Mouse (Mus musculus) thymus, adult 2 months (tissue): ENCODE measurements around the gene Rb1. TPM values are rescaled to one million over a fixed set of nuclear protein-coding genes. Genes with fewer than 3 reads are reported as not detected.
A peak's percentile ranks its signal among the peaks of the same experiment; 100 is the strongest.

Experiments used
- DNase-seq: peaks from one replicate; pipeline ENCODE4 v3.0.0; 2021
- H3K27ac ChIP-seq: fragments of 200-500 bp; 2 replicates; pipeline ENCODE4 v1.5.1; 2012; ENCODE audit warnings: low read length, control low read depth; ENCODE audit not compliant: control insufficient read depth, insufficient read depth
- H3K27me3 ChIP-seq: fragments of 200-500 bp; 2 replicates; pipeline ENCODE4 v1.6.1; 2012; ENCODE audit warnings: mild to moderate bottlenecking, low read length, moderate library complexity, mixed read lengths; ENCODE audit not compliant: control insufficient read depth, insufficient read depth
- H3K36me3 ChIP-seq: fragments of 200-500 bp; 2 replicates; pipeline ENCODE4 v1.6.1; 2012; ENCODE audit warnings: mild to moderate bottlenecking, low read length, moderate library complexity; ENCODE audit not compliant: control insufficient read depth, insufficient read depth
- H3K4me1 ChIP-seq: fragments of 200-500 bp; replicated peaks from 2 replicates; pipeline ENCODE4 v1.6.1; 2012; ENCODE audit warnings: low read length; ENCODE audit not compliant: control insufficient read depth, insufficient read depth
- H3K4me3 ChIP-seq: fragments of 200-500 bp; 2 replicates; pipeline ENCODE4 v1.5.1; 2012; ENCODE audit warnings: mild to moderate bottlenecking, low read length, control low read depth, moderate library complexity; ENCODE audit not compliant: control insufficient read depth, insufficient read depth
- CTCF ChIP-seq: fragments of 200-500 bp; IDR thresholded peaks from 2 replicates; pipeline ENCODE4 v1.5.1; 2012; ENCODE audit warnings: mild to moderate bottlenecking, control low read depth, low read length, moderate library complexity, borderline replicate concordance; ENCODE audit not compliant: control insufficient read depth, poor library complexity, insufficient read depth; ENCODE audit errors: extremely low read depth
- POLR2A ChIP-seq: fragments of 200-500 bp; IDR thresholded peaks from 2 replicates; pipeline ENCODE4 v1.6.1; 2012; ENCODE audit warnings: mild to moderate bottlenecking, low read length, control low read depth, moderate library complexity; ENCODE audit not compliant: control insufficient read depth, poor library complexity, insufficient read depth; ENCODE audit errors: extremely low read depth
- WGBS: fragments of 180-500 bp; shearing (Covaris S2); methylation state at CpG from one replicate; pipeline ENCODE4 v1.1.7; 2018; 5-methylcytosine and 5-hydroxymethylcytosine counted together
- polyA plus RNA-seq: library from polyadenylated mRNA; depleted of rRNA; stranded (reverse); fragments of >200 nt; gene quantifications from 2 replicates; pipeline ENCODE4 v1.2.3, GENCODE M21; 2012; rRNA removed

Gene Rb1
- 16.2 and 17.1 TPM in 2 replicates for polyA plus RNA-seq

DNA sequence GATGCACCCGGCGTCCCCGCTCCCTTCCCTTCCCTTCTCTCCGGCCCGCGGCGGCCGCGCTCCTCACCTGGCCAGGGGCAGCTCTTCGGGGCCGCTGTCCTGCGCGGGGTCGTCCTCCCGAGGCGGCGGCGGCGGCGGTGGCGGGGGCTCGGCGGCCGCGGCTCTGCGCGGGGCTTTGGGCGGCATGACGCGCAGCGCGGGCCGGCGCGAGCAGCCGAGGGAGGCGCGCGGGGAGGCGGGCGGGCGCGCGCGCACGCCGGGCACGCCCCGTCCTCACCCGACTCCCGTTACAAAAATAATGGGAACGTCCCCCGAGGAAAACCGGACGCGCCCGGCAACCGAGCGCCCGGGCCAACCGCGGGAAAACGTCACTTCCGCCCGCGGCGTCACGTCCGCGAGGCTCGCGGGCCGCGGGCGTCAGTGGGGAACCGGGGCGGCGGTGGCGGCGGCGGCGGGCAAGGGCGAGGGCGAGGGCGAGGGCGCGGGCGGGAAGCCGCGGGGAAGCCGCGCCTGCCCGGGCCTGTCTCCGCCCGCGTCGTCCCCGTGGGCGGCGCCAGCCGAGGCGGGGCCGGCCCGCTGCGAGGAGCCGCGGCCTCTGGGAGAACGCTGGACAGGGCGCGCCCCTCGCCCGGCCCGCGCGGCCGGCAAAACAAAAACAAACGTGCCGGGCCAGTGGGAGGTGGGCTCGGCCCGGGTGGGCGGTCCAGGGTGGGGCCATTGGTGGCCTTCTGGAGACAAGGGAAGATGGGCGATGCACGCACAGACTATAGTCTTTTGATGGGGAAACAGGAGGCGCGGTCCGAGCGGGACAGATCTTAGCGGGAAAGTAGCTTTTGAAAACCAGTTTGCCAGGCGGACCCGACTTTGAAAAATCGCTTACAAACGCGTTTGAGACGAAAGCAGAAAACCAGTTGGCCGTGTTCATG is at the start of gene Rb1:
Gene Rb1, minus strand, starts transcription at position 367 of the 926 bp plus-strand sequence.
- Histone ChIP-seq H3K36me3 (0 out of 2 replicates have a peak, but pooled peaks cover 3% of the 10 kb centered on the region), H3K27me3 (no peaks in the 10 kb centered on the region), H3K27ac (peak within 1 kb of the TSS; percentile 53), H3K4me1 (no peaks in the 10 kb centered on the region; the same call in 1 of the 2 replicates), H3K4me3 (peak within 1 kb of the TSS; percentile 70)
- peak; percentile 80 for DNase-seq
- TF ChIP-seq POLR2A (peak; percentile 58), CTCF (no peak)
- WGBS = 4% methylated on average over 119 of the region's 135 CpGs

DNA sequence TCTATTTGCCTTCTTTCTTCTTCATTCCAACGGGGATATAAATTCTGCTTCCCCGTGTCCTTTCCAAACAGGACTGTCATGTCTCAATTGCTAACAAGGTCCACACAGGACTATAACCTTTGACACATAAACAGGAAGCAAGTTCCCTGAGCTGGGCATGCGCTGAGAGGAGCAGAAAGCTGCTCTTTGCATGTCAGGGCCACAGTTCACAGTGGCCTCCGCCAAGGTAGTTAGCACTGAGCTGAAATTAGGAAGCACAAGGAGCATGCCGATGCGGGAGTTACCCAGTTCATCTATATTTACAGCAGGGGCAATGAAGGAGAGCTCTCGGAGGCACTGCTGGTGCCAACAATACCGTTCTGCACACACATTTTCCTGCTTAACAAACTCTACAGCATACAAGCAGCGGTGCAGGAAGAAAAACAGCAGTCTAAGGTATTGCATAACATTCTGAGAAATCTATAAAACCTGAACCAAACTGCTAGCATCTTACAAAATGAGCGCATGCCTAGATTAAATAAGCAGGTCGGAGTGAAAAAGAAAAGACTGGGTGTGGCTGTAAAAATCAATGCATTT is 48.8 kb upstream of the Rb1 start:
- TF ChIP-seq POLR2A (no peak), CTCF (no peak)
- 89% methylated on average over 11 of the region's 11 CpGs for WGBS
- Histone ChIP-seq H3K4me1 (no peaks in the 10 kb centered on the region), H3K4me3 (no peak overlapping the region), H3K27ac (no peak overlapping the region), H3K27me3 (no peaks in the 10 kb centered on the region), H3K36me3 (peaks cover 63% of the 10 kb centered on the region)
- DNase-seq = no peak

DNA sequence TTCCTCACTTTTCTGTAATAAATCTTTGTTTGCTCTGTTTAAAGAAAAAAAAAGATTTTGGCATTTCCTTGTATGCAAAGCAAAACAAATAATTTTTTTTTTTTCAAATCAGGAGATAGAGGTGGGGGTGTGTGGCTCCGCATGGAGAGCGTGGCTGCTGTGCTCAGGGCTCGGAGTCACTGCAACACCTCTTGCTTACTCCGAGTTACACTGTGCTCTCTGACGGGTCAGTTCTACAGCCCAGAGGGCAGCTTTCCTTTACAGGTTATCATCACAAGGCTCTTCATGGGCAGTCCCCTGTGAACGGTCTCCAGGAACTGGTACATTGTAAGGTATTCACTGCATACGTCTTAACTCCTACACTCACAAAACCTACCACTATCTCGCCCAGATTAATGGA is 48.0 kb upstream of the Rb1 start:
- TF ChIP-seq CTCF = no peak
- no peak for TF ChIP-seq POLR2A
- Histone ChIP-seq H3K4me1 (no peaks in the 10 kb centered on the region), H3K4me3 (no peak overlapping the region), H3K36me3 (peaks cover 55% of the 10 kb centered on the region), H3K27me3 (no peaks in the 10 kb centered on the region), H3K27ac (no peak overlapping the region)
- WGBS = 94% methylated on average over 8 of the region's 8 CpGs
- no peak for DNase-seq

DNA sequence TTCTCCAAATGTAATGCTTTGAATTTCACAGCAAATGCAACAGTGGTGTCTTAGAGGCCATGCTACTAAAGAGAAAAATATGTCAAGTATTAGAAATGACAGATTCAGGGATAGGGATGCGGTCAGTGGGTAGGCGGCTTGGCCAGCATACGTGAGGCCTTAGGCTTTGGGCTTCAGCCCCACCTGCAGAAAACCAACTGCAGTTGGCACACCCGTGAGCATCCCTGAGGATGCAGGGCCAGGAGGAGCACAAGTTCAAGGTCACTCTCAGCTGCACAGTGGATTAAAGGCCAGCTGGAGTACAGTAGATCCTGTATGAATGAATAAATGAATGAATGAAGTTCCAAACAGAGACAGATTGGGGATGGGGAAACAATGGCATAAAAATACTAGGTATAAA is 47.4 kb upstream of the Rb1 start:
- no peak overlapping the region for H3K4me3 ChIP-seq
- H3K4me1 ChIP-seq = no peaks in the 10 kb centered on the region
- no peak overlapping the region for H3K27ac ChIP-seq
- H3K36me3 ChIP-seq = peaks cover 54% of the 10 kb centered on the region
- no peaks in the 10 kb centered on the region for H3K27me3 ChIP-seq
- 98% methylated on average over 4 of the region's 4 CpGs for WGBS
- no peak for DNase-seq
- TF ChIP-seq POLR2A = no peak
- TF ChIP-seq CTCF = no peak

DNA sequence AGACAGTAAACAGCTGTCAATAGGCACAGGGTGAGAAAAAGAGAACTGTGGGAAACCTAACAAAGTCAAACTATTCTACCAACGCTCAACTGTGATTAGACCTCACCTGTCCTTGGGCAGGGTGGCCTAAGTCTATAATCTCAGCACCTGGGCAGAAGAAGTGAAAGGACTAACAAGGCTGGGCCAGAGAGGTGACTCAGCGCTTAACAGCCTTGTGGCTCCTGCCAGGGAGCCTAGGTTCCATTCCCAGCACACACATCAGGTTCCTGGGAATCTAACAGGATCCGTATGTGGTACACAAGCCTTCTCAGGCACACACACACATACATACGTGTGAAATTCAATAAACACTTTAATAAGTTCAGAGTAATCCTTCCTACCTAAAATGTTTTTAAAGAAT is 46.0 kb upstream of the Rb1 start:
- Histone ChIP-seq H3K27ac (no peak overlapping the region), H3K4me3 (no peak overlapping the region), H3K4me1 (no peaks in the 10 kb centered on the region), H3K36me3 (peaks cover 67% of the 10 kb centered on the region), H3K27me3 (no peaks in the 10 kb centered on the region)
- WGBS = 93% methylated on average over 4 of the region's 4 CpGs
- TF ChIP-seq POLR2A = no peak
- TF ChIP-seq CTCF = no peak
- no peak for DNase-seq

DNA sequence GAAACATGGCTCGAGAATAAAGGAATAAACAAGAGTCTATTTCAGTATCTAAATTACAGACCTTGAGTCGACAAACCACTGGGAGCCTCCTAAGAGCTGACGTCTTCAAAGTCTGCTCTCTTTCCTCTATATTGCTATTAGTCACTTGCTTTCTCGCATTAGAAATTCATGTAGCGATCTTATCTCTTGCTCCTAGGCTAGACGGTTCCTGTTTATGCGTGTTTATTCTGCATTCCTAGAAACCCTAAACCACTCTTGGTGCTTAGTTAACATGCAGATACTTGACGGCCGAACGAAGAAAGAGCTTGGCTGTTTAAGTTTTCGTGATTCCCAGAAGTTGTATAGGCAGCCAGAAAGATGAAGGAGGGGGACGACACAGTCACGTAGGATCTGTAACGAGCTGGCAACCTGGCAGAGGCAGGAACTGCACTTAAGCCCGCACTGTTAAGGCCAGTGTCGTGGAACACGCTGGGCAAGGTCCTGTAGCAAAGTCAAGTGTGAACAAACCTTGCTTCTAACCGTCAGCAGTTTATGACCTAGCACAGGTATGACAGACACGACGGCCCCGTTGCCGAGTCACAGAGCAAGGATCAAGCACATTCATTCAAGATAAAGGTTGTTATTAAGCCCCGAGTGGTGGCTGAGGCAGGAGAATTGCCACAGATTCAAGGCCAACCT is 45.2 kb upstream of the Rb1 start:
- Histone ChIP-seq H3K4me1 (no peaks in the 10 kb centered on the region), H3K27ac (no peak overlapping the region), H3K36me3 (peaks cover 74% of the 10 kb centered on the region), H3K27me3 (no peaks in the 10 kb centered on the region), H3K4me3 (no peak overlapping the region)
- 89% methylated on average over 23 of the region's 23 CpGs for WGBS
- no peak for DNase-seq
- TF ChIP-seq POLR2A = no peak
- TF ChIP-seq CTCF = no peak
